Mouse (Mus musculus) hindbrain, embryonic 14.5 days (tissue): ENCODE measurements at regions not wholly inside any gene's neighbourhood (a gene's known extent, or its start where the extent isn't known, plus 50 kb on each side); places are given as distances from the start of the nearest gene placed in this dataset.

Source experiments
- ATAC-seq: fragments of 200-750 bp; cut with Nextera tagmentation; 2 replicates; pipeline ENCODE4 v1.8.0; 2017; ENCODE audit warnings: moderate number of reproducible peaks, mild to moderate bottlenecking, moderate TSS enrichment, moderate library complexity; ENCODE audit not compliant: low FRiP score
- DNase-seq: peaks from one replicate; pipeline ENCODE4 v3.0.0-alpha.2; 2015; ENCODE audit warnings: low spot score
- H3K27ac ChIP-seq: fragments of 300-500 bp; sonication (generic); 2 replicates; pipeline ENCODE4 v1.5.1; 2014; ENCODE audit warnings: mild to moderate bottlenecking, moderate library complexity
- H3K27me3 ChIP-seq: fragments of 300-500 bp; sonication (generic); 2 replicates; pipeline ENCODE4 v1.6.1; 2014; ENCODE audit warnings: mild to moderate bottlenecking, low read length, mixed read lengths; ENCODE audit not compliant: control insufficient read depth, insufficient read depth
- H3K36me3 ChIP-seq: fragments of 300-500 bp; sonication (generic); replicated peaks from 2 replicates; pipeline ENCODE4 v1.6.1; 2014; ENCODE audit not compliant: control insufficient read depth, insufficient read depth
- H3K4me1 ChIP-seq: fragments of 300-500 bp; sonication (generic); replicated peaks from 2 replicates; pipeline ENCODE4 v1.6.1; 2014; ENCODE audit warnings: antibody characterized with exemption, low read length, mixed read lengths; ENCODE audit not compliant: control insufficient read depth, insufficient read depth
- H3K4me2 ChIP-seq: fragments of 300-500 bp; sonication (generic); replicated peaks from 2 replicates; pipeline ENCODE4 v1.6.1; 2014; ENCODE audit warnings: mild to moderate bottlenecking, moderate library complexity
- H3K4me3 ChIP-seq: fragments of 300-500 bp; sonication (generic); replicated peaks from 2 replicates; pipeline ENCODE4 v1.5.1; 2014; ENCODE audit warnings: mild to moderate bottlenecking, low read length
- H3K9ac ChIP-seq: fragments of 300-500 bp; sonication (generic); 2 replicates; pipeline ENCODE4 v1.6.1; 2014
- H3K9me3 ChIP-seq: fragments of 300-500 bp; sonication (generic); 2 replicates; pipeline ENCODE4 v1.6.1; 2016; ENCODE audit warnings: low read length; ENCODE audit not compliant: control insufficient read depth
- WGBS: fragments of 180-500 bp; shearing (Covaris S2); extraction: QIAGEN DNeasy Blood & Tissue Kit; methylation state at CpG from one replicate; pipeline ENCODE4 v1.1.7; 2014; 5-methylcytosine and 5-hydroxymethylcytosine counted together

DNA sequence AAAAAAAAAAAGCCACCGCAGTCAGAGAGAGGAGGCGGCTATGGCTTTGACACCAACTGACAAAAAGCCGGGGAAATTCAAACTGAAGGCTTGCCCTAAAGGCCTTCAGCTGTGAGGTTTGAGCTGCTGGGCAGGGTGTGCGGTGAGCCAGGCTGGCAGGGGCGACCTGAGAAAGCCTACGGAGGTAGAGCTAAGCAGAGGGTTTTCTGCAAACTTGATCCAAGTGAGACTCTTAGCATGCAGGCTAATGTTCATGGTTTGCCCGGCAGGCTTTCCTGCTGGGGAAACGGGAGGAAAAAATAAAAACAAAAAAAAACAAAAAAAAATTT lies 186.4 kb upstream of the Zfp462 start:
- H3K27me3 ChIP-seq, result no peaks in the 10 kb centered on the region
- no peaks in the 10 kb centered on the region for H3K36me3 ChIP-seq
- no peak overlapping the region for H3K9ac ChIP-seq
- 43% methylated on average over 8 of the region's 8 CpGs for WGBS
- H3K4me3 ChIP-seq, result no peak overlapping the region
- no peaks in the 10 kb centered on the region for H3K9me3 ChIP-seq
- H3K27ac ChIP-seq, result peak overlapping the region; percentile 18
- peak overlapping the region; percentile 39 for H3K4me2 ChIP-seq
- no peaks in the 10 kb centered on the region; the same call in 1 of the 2 replicates for H3K4me1 ChIP-seq
- DNase-seq (no peak), ATAC-seq (no peak)

- Histone ChIP-seq H3K36me3 (no peaks in the 10 kb centered on the region), H3K4me2 (no peak overlapping the region), H3K27ac (no peak overlapping the region), H3K9me3 (no peaks in the 10 kb centered on the region), H3K9ac (no peak overlapping the region), H3K4me3 (no peak overlapping the region), H3K27me3 (no peaks in the 10 kb centered on the region), H3K4me1 (no peaks in the 10 kb centered on the region; the same call in none of the 2 replicates)
- ATAC-seq, result no peak
- no peak for DNase-seq
- WGBS, result 68% methylated on average over 5 of the region's 5 CpGs
Measured at GRCm38 (mm10) chr4:54761257-54761656, 183.6 kb upstream of the Zfp462 start.

GRCm38 (mm10) chr4:54765045-54765444 lies 179.8 kb upstream of the Zfp462 start:
- no peak overlapping the region for H3K4me3 ChIP-seq
- no peak overlapping the region for H3K4me2 ChIP-seq
- ATAC-seq (no peak), DNase-seq (no peak)
- no peaks in the 10 kb centered on the region for H3K27me3 ChIP-seq
- 50% methylated on average over 1 of the region's 1 CpGs for WGBS
- no peak overlapping the region for H3K9ac ChIP-seq
- no peak overlapping the region for H3K27ac ChIP-seq
- H3K4me1 ChIP-seq, result no peaks in the 10 kb centered on the region; the same call in 1 of the 2 replicates
- no peaks in the 10 kb centered on the region for H3K9me3 ChIP-seq
- H3K36me3 ChIP-seq, result no peaks in the 10 kb centered on the region

DNA sequence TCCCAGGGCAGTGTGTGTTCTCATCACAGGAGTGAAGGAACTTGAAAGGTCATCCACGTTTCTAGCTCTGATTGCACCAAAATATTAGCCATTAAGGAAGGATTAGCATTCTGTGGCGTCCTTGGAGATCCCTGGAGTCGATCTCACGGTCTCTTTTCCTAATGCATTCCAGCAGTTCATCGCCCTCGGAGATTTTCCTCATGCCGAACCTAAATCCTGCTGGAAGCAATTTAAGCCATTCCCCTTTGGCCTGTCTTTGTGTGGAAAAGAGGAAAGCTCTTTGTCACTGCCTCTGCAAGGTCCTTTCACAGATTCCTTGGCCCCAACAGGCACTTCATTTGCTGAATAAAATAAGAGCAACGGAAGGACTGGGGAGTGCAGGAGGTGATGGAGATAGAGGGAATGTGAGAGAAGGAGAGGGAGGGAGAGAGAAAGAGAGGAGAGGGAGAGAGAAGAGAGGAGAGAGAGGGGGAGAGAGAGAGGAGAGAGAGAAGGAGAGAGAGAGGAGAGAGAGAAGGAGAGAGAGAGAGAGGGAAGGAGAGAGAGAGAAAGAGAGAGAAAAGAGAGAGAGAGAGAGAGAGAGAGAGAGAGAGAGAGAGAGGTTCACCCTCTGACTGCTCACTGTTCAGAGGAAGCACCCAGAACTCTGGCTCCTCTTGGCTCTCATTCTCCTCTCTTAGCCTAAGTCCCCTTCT lies 177.2 kb upstream of the Zfp462 start:
- no peak overlapping the region for H3K27ac ChIP-seq
- DNase-seq (no peak), ATAC-seq (no peak)
- H3K36me3 ChIP-seq, result no peaks in the 10 kb centered on the region
- H3K4me1 ChIP-seq, result no peaks in the 10 kb centered on the region; the same call in 1 of the 2 replicates
- WGBS, result 21% methylated on average over 8 of the region's 8 CpGs
- H3K4me2 ChIP-seq, result no peak overlapping the region
- H3K9me3 ChIP-seq, result no peaks in the 10 kb centered on the region
- no peak overlapping the region for H3K4me3 ChIP-seq
- H3K27me3 ChIP-seq, result no peaks in the 10 kb centered on the region
- H3K9ac ChIP-seq, result no peak overlapping the region

GRCm38 (mm10) chr4:54768836-54769235 lies 176.0 kb upstream of the Zfp462 start:
- ATAC-seq (no peak), DNase-seq (no peak)
- no peaks in the 10 kb centered on the region for H3K36me3 ChIP-seq
- WGBS, result 59% methylated on average over 4 of the region's 4 CpGs
- no peak overlapping the region for H3K27ac ChIP-seq
- H3K9ac ChIP-seq, result no peak overlapping the region
- no peak overlapping the region for H3K4me2 ChIP-seq
- H3K4me3 ChIP-seq, result no peak overlapping the region
- no peaks in the 10 kb centered on the region for H3K27me3 ChIP-seq
- no peaks in the 10 kb centered on the region for H3K9me3 ChIP-seq
- H3K4me1 ChIP-seq, result no peaks in the 10 kb centered on the region; the same call in 1 of the 2 replicates

DNA sequence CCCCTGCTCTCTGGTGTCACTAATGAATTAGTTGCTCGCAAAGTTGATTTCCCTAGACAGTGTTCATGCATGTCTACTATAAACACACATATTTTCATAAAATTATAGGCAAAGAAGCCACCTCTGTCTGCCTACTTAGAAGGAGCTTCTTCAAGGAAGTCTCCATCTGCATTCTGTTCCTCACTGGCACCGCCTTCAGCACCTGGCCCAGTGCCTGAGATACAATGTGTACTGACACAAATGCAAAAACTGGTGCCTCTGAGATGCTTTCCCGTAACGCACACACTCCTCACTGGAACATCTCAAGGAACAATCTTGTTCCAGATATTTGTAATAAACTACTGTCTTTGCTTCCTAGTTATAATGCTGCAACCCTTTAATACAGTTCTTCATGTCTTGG lies 170.8 kb upstream of the Zfp462 start:
- H3K9me3 ChIP-seq, result no peaks in the 10 kb centered on the region
- no peak for ATAC-seq
- H3K36me3 ChIP-seq, result no peaks in the 10 kb centered on the region
- WGBS, result 90% methylated on average over 4 of the region's 4 CpGs
- no peaks in the 10 kb centered on the region for H3K4me1 ChIP-seq
- no peak overlapping the region for H3K4me2 ChIP-seq
- H3K9ac ChIP-seq, result no peak overlapping the region
- H3K27me3 ChIP-seq, result no peaks in the 10 kb centered on the region
- no peak for DNase-seq
- no peak overlapping the region for H3K27ac ChIP-seq
- H3K4me3 ChIP-seq, result no peak overlapping the region

DNA sequence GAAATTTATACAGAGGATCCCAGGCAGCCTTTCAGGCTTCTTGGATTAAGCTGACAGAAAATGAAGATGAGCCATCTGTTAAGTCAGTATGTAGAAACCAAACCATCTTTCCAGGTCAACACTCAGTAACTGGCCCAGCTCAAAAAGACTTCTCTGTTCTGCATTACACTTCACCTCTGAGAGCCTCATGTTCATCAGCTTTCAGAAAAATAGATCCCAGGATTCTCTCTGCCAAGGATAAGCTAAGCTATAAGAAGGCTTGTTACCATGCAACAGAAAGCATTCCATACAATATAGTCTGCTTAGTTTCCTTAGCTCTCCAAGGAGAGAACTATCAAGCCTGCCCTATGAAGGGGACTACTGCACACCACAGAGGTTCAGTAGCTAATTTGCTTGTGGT lies 170.1 kb upstream of the Zfp462 start:
- no peaks in the 10 kb centered on the region for H3K27me3 ChIP-seq
- H3K36me3 ChIP-seq, result no peaks in the 10 kb centered on the region
- H3K9ac ChIP-seq, result no peak overlapping the region
- H3K9me3 ChIP-seq, result no peaks in the 10 kb centered on the region
- no peaks in the 10 kb centered on the region for H3K4me1 ChIP-seq
- no peak for ATAC-seq
- H3K4me2 ChIP-seq, result no peak overlapping the region
- H3K27ac ChIP-seq, result no peak overlapping the region
- H3K4me3 ChIP-seq, result no peak overlapping the region
- no peak for DNase-seq

GRCm38 (mm10) chr4:54780511-54780910 lies 164.3 kb upstream of the Zfp462 start:
- Histone ChIP-seq H3K27ac (no peak overlapping the region), H3K9me3 (no peaks in the 10 kb centered on the region), H3K27me3 (no peaks in the 10 kb centered on the region), H3K36me3 (no peaks in the 10 kb centered on the region), H3K4me1 (no peaks in the 10 kb centered on the region), H3K4me3 (no peak overlapping the region), H3K4me2 (no peak overlapping the region), H3K9ac (no peak overlapping the region)
- WGBS, result 51% methylated on average over 4 of the region's 4 CpGs
- DNase-seq (no peak), ATAC-seq (no peak)

DNA sequence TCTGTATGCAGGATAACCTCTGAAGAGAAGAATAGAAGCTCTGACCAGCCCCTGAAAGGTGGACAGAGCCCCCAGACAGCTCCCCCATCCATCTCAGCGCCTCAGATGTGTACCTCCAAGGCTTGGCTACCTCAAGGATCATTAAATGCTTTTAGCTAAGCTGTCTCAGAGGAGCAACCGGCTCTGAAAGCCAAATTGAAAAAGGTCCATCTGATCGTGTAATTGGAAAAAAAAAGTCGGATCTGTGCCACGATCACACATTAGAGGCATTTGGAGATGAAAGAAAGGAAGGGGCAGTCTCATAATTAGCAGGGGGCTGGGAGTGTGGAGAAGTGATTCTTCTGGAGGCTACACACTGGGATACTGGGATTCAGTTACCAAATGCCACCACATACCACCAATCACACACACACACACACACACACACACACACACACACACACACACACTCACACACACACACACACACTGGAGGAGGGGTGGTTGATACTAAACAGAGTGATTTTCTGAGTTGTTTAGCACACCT lies 153.6 kb upstream of the Zfp462 start:
- ATAC-seq (no peak), DNase-seq (no peak)
- 32% methylated on average over 5 of the region's 5 CpGs for WGBS
- Histone ChIP-seq H3K4me1 (no peaks in the 10 kb centered on the region), H3K36me3 (no peaks in the 10 kb centered on the region), H3K27ac (no peak overlapping the region), H3K9me3 (no peaks in the 10 kb centered on the region), H3K9ac (no peak overlapping the region), H3K27me3 (no peaks in the 10 kb centered on the region), H3K4me2 (no peak overlapping the region), H3K4me3 (no peak overlapping the region)

DNA sequence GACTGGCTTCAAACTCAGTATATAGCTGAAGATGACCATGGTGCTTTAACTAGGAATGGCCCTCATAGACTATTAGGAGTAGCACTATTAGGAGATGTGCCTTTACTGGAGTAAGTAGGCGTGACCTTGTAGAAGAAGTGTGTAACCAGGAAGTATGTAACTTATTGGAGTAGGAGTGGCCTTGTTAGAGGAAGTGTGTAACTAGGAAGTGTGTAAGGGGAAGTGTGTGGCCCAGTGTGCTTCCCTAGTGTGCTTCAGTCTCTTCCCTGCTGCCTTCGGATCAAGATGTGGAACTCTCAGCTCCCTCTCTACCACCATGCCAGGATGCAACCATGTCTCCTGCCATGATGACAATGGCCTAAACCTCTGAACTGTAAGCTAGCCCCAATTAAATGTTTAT lies 151.0 kb upstream of the Zfp462 start:
- WGBS, result 93% methylated on average over 2 of the region's 2 CpGs

More for the DNA sequence above, 151.0 kb upstream of the Zfp462 start:
- H3K27me3 ChIP-seq, result no peaks in the 10 kb centered on the region
- no peak overlapping the region for H3K9ac ChIP-seq
- no peaks in the 10 kb centered on the region for H3K9me3 ChIP-seq
- ATAC-seq, result no peak
- H3K27ac ChIP-seq, result no peak overlapping the region
- no peak overlapping the region for H3K4me3 ChIP-seq
- no peak overlapping the region for H3K4me2 ChIP-seq
- no peaks in the 10 kb centered on the region for H3K4me1 ChIP-seq
- DNase-seq, result no peak
- no peaks in the 10 kb centered on the region for H3K36me3 ChIP-seq
